Mouse (Mus musculus) CH12.LX (cell line): ENCODE measurements around the gene Abca7.

Experiments
- KAT2A ChIP-seq: IDR thresholded peaks from 2 replicates; pipeline ENCODE4 v1.6.1; 2012; ENCODE audit warnings: low read length, improper control_type of control experiment, inconsistent platforms; ENCODE audit not compliant: insufficient replicate concordance
- PAX5 ChIP-seq: IDR thresholded peaks from 2 replicates; pipeline ENCODE4 v1.6.1; 2012; ENCODE audit warnings: low read length, inconsistent platforms, mixed read lengths

- TF ChIP-seq PAX5 (no peak), KAT2A (no peak)
Observed at GRCm38 (mm10) chr10:79969124-79969568, 27.1 kb upstream of the Abca7 start.
